Mouse (Mus musculus): Measurements from ENCODE around the gene Ncapd2.

DNA sequence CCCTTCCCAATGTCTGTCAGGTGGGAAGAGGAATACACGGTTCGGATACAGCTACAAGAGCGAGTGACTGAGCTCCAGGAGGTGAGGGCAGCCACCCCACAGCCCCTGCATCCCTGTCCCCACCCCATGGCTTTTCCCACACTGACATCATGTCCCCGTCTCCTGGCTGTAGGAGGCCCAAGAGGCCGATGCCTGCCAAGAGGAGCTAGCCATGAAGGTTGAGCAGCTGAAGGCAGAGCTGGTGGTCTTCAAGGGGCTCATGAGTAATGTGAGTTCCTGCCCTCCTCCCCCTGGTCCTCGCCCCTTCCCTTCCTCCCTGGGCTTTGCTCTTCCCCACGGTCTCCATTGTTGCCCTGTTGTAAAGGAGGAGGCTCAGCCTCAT lies 41.9 kb downstream of the Ncapd2 start:
- TF ChIP-seq GATA1 (IDR thresholded peaks at IDR 0.05; ENCODE audit: low read length), result no peak
- no peak for TF ChIP-seq TAL1 (IDR thresholded peaks at IDR 0.05; ENCODE audit: low read length)
